Mouse (Mus musculus) embryo, embryonic 10.5 days (tissue): ENCODE results near the gene Maml3.
A peak's percentile ranks its signal among the peaks of the same experiment; 100 is the strongest.

Source experiments
- DNase-seq: peaks from one replicate; pipeline ENCODE4 v3.0.0-alpha.2; 2015; ENCODE audit warnings: low spot score

Gene Maml3

DNA sequence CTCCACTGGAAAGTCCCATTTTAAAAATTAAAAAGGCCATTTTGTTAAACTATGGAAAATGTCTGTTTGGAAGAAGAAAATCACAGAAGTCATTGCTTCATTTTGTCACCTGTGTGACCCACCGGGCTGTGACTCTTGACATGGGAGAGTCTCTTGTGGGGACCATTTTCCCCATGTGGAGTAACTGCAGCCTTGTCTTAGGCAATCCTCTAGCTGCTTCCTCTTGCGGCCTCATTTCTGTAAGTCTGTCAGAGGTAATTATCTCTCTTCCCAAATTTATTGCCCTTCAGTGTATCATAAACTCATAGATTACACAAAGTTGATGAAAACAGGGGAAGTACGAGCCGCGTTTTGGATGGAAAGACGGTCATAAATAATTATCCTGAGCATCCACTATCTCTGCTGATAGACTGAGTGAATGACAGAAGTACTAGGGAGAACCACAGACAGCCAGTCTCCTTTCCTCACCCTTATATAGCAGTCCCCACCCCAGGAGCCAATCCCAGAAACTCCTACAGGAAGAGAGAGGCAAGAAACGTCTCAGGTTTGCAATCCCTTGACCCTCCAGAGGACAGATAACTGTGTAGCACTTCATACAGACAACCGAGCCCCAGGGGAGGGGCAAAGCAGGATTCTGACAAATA is 14.5 kb downstream of the Maml3 start:
- DNase-seq: no peak

DNA sequence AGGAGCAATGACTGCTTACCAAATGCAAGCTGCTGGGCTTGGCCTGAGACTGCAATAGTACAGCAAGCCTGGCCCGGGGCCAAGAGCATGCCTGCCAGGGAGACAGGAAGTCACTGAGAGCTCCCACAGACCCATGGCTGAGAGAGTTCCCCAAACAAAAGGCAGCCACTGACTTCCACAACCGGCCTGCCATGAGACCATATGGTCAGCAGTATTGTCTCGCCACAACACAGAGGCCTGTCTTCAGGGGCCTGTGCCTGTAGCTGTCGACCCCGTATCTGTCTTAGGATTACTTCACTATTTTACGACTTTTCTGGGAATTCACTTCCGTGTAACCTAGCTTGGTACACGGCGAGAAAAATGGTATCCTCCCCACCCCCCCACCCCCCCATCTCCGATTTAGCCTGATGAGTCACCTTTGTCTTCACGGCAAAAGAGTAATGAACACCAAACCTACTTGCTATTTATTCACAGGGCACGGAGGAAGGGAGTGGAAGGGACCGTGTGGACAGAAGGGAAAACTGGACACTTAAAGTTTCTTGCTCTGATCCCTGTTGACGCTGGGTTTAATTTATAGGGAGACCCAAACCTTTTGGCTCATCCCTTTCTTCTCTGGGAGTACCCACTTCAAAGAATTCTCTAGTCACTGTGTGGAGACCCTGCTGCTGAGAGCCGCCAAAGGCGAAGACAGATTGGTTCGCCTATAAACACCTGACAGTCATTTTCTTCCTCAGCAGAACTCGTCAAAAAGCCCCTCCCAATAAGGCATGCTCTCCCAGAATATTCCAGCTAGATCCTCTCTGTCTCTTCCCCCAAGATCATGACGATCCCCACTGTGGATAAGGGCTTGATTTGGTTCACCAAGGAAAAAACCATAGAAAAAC is 16.2 kb downstream of the Maml3 start:
- peak; percentile 80 for DNase-seq

DNA sequence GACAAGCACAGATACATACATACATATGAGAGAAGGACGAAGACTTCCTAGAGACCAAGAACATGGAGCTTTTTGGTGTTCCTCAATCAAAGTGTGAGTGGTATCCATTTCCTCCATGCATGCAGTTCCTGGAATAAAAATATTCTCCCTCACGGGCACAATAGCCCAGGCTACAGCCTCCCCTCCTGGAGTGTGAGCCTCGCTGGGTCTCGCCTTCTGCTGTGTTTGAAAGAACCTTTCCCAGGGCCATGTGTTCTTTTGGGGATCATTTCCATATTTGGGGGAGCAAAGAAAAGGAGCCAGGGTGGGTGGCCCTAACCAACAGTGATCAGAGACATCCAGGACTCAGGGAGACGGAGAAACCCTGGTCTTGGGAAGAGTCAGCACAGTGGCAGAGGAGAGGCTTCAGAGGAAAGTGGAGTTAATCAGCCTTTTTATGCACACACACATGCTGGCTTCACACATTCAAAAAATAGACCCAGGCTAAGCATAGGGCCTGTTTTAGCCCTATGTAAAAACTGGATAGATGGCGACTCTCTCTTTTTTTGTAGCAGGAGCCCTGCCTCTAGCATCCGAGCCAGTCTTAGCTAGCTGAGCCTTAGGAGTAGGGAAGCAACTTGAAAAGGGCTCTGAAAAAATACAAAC is 17.1 kb downstream of the Maml3 start:
- DNase-seq: no peak

DNA sequence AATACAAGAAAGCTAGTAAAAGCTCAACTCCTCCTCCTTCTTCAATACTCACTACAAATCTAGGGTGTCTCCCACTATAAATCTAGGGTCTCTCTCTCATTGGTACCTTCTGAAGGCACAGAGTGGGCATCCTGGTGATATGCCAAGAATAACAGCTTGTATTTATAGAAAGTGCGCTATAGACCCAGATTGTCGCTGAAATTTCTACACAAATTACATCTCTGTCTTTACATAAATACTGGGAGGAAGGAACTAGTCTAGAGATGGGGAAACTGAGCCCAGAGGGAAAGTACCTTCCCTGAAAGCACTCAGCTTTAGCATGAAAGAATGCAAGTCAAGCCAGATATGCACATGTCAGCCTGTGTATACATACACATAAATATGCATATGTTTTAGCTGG is 26.1 kb downstream of the Maml3 start:
- DNase-seq: no peak

DNA sequence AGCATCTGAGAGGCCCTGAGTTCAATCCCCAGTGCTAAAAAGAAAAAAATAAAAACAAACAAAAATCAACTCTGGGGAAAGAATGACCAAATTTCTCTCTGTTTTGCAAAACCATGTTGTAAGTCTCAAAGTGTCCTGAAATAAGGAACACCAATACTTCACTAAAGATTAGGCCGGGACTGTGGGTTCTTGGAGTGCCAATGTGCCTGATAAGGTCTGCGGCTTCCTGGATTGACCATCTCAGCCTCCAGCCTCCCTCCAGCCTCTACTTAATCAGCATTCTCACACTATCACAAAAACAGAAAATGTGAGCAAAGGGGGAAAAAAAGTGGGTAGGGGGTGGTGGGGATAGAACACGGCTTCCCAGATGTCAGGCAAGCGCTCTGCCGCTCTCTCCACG is 30.9 kb downstream of the Maml3 start:
- no peak for DNase-seq

DNA sequence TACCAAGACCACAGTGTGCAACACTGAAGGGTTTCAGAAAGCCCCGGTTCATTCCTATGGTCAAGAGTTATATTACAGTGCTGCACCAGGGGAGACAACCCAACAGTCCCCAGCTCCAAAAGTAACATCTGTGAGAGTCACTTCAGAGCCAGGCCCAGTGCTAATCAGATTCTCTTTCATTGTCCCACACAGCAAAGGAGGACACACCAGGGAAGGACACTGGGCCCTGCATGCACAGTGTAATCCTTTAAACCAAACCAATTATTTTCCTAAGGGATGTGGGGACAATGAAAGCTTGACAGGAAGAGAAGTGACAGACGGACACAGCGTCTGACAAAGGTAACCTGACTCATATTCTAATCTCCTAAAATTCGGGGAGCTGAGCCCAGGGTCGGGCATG is 32.9 kb downstream of the Maml3 start:
- no peak for DNase-seq

DNA sequence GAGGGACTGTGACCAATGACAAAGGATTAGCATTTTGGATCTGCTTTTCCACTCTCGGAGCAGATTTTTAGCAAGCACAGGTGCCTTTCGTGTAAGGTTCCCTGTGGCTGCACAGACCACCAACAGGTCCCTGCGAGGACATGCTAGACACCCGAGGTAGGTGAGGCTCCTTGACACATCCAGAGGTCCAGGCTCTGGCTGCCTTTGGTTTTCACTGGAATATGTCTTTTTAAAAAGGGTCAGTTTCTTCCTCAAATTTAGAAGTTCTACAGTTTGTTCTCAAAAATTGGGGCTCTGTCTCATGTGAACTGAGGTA is 34.8 kb downstream of the Maml3 start:
- DNase-seq: no peak

DNA sequence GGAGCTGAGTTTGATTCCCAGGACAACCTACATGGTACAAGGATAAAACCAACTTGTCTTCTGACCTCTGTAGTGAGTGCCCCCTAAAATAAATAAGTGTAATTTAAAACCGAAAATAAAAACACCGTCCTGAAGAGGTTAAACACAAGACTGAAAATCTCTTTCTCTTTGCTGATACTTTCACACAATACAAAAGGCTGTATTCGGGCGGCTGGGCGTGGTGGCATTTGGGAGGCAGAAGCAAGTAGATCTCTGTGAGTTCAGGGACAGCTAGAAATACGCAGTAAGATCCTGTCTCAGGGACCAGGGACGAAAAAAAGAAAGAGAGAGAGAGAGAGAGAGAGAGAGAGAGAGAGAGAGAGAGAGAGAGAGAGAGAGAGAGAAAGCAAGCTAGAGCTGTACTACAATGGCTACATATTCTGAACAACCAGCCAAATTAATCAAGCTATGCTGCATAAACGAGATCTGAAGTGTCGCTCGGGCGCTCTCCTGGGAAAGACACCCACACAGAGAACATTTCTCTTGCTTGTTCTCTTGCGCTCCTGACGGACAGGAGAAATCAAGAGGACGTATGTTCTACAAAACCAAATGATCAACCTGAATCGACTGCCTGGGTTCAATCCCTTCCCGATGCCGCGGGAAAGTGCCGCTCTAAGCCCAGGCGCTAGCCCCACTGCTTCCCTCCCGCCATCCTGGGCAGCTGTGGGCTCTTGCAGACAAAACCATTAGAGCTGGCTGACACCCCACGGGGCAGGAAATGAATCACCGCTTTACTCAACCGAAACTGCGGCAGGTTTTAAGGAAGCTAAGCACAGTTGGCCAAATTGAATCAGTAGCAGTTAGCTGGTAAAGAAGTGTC is 35.3 kb downstream of the Maml3 start:
- peak; percentile 83 for DNase-seq

DNA sequence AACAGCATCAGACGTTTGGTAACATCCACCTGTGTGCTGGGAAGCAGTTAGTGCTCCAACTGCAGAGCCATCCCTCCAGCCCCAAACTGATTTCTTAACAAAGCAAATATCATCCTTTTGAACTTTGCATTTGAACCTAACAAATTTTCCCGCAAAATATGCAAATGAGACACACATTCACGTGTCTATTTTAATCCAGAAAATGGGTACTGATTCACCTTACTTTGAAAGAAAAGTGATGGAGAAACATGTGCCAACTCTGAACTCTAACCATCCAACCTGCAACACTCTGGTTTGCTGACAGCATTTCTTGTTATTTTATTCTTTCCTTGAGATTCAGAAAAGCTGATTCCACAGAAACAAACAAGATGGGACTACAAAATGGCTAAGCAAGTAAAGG is 36.0 kb downstream of the Maml3 start:
- DNase-seq: no peak

DNA sequence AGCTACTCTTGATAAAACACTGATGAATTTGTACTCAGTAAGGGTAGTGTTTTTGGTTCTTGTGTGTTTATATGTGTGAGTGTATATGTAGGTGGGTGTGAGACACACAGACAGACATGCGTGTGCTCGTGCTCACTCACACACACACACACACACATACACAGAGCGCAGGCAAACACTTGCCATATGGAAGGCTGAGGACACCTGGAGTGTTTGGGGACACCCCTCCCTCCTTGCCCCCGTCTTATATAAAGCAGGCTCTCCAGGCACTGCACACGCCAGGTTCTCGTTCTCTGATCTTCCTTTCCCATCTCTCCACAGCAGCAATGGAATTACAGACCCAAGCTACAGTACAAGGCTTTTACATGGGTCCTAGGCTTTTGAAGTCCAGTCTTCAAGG is 37.7 kb downstream of the Maml3 start:
- DNase-seq: no peak

DNA sequence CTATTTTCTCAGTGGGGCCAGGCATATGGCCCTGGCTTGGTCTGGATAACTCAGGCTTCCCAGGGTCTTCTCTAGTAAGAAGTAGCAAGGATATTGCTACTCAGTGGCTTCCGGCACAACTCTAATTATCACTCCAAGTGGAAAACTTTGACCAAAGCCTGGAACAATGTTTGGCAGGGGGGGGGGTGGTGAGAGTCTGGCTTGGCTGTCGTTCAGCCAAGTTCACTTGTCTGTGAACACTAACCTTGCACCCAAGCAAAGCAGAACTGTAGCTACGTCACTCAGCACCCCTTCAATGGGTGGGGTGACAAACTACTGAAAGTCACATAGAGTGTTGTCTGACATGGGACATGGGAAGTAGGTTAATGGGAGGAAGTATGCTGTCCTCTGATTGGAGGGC is 38.7 kb downstream of the Maml3 start:
- no peak for DNase-seq

DNA sequence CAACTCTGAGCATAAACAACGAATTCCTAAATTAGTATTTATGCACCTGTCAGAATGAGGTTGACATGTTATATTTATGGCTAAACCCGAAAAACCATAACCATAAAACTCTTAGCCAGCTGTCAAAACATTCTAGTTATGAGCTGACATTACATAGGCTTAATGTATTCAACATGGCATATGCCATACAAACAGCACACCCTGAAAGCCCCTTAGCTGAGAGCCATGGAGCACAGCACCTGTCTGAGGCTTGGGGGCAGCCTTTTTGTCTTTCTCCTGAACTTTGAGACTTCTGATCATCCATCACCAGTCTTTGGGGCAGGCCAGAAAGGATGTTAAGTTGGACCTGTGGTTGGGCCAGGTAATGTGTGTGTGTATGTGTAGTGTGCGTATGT is 41.6 kb downstream of the Maml3 start:
- no peak for DNase-seq

DNA sequence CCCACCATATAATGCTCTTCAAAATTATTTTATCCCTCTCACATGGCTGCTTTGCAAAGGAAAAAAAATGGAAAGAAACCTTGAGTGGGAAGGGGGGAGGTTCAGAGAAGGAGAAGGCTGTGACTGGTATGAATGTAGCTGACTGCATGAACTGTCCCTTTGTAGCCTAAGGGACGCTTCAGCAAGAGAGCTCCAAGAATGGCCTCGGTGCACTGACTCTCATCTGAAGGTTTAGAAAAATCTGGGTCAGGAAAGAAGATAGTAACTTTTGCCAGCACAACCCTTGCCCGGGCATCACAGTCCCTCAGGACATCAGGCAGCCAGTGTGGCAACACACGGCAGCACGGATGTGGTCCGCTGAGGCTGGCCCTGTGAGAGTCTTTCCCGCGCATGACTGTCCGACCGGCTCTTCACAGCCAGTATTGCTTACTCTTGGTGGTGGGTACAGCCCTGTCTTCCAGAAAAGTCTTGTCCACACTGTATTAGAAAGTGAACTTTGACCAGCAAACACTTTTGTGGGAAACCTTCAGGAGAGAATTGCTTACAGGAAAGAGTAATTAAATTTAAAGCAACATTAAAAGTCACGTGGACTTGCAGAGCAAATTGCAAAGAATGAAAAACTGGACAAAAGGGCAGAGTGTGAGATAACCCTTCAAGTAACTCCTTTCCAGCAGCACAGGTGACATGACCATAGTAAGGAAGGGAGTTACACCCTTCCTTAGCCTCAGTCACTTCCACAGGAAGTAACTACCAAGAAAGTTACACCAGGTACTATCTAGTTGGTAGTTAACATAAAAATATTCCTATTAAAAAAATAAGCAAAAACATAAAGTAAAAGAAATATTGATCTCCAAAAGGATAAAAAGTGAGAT is 42.3 kb downstream of the Maml3 start:
- no peak for DNase-seq

DNA sequence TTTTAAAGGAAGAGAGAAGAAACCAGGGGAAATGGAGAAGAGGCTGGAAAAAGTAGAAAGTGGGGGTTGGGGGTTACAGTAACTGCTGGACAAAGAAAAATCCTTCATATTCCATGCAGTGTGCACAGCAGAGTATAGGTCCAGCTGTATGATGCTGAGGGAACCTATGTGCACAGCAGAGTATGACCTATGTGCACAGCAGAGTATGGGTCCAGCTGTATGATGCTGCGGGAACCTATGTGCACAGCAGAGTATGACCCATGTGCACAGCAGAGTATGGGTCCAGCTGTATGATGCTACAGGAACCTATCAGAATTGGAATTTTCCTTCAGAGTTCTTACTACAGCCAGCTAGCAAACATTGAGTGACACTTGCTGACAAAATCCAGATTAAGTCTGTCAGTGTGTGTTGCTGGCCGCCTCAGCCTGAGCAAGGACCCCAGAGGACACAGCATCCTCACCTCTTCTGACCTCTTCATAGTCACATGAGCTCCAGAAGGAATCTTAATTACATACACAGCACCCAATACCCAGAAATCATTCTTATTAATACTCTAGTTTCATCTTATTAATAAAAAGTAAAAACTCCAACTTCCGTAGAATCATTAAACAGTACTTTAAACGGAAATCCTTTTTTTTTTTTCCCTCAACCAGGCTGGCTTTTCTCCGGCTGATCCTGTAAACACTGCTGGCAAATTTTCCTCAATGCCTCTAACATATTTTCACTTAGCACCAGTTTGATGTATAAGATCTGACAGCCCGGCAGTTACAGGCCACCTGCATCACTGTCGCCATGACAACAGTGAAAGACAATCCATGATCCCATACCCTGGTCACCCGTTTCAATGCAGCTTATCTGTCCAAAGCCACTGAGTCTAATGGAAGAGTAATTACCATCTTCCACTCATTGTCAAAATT is 43.1 kb downstream of the Maml3 start:
- DNase-seq: peak; percentile 80

DNA sequence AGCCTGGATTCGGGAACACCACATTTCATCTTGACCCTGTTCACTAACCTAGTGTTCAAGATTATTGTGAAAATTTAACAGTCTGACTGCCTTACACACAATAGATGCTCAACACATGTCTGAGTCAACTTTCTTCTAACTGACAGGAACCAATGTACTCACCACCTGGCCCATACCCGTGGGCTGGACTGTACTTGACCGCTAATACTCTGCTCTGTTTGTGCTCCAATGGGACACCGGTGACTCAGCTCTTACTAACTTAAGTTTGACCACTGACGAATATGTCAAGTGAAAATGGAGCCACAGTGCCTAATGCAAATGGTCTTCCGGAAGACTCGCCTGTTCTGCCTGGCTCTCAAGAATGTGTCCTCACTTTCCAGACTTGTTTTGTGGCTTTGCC is 44.0 kb downstream of the Maml3 start:
- DNase-seq: no peak

DNA sequence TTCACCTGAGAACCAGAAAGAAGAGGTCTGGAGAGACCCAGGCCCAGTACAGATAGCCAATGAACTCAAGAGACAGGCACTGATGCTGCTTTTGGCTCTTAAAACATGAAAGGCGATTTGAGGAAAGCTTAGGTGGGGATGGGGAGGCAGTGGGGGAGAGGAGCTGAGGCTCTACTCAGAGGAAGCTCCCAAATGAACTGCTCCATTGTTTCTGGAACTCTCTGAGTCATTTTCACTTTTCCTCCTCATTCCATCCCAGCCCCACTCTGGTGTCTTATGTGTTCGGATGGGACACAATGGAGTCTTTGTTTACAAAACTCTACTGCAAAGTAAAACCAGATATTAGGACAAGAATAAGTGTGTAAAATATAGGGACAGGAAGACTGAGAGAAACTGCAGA is 53.1 kb downstream of the Maml3 start:
- DNase-seq: no peak

DNA sequence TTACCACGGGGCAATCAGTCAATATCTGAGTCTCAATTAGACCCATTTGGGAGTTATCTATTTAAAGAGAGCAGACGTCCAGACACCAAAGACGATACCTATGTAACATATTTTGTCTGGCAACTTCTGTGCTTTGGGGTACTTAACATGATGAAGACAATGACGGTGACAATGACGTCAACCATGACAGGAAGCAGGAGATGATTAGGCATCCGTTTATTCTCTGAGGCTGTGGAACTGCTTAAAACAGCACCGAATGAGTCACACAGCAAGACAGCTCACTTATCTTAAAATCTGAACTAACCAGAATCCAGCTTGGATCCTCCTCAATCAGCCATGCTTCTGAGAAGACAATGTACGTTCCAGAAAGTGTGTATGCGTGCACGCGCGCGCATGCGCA is 56.8 kb downstream of the Maml3 start:
- no peak for DNase-seq

DNA sequence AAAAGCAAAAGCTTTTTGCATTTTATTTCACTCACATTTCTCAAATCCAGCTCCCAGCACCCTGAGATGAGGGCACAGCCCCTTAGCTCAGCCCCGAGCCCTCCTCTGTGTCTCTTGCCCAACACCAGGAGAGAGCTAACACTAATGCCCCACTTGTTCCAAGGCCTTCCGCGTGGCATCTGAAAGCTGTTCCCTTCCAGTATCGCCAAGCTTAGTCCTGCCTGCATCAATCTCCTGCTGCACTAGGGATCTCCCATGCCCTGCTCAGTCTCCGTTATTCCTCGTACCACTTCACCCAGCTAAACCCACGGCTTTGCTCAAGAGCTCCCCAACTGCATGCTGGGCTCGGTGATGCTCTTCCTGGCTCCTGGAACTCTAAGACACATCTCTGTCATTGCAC is 57.3 kb downstream of the Maml3 start:
- DNase-seq: no peak

DNA sequence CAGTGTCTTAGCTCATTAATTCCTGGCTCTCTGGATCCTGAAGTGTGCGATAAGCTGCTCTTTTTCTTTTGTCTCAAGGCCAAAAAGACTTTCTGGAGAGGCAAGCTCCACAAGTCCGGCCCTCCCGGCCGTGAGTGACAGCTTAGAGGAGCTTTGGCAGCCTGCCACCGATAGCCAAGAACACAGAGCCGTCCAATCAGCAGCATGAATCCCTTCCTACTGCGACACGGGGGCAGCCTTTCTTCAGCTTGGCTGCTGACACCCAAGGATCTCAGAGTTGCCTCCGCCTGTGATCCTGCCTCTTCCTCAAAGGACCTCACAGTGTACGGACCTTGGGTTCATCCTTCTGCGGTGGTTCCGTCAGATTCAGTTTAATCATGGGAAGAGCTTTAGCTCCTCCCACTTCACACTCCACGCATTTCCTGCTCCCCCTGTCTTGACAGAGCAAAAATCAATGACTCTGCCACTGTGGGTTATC is 57.9 kb downstream of the Maml3 start:
- DNase-seq: peak; percentile 96

DNA sequence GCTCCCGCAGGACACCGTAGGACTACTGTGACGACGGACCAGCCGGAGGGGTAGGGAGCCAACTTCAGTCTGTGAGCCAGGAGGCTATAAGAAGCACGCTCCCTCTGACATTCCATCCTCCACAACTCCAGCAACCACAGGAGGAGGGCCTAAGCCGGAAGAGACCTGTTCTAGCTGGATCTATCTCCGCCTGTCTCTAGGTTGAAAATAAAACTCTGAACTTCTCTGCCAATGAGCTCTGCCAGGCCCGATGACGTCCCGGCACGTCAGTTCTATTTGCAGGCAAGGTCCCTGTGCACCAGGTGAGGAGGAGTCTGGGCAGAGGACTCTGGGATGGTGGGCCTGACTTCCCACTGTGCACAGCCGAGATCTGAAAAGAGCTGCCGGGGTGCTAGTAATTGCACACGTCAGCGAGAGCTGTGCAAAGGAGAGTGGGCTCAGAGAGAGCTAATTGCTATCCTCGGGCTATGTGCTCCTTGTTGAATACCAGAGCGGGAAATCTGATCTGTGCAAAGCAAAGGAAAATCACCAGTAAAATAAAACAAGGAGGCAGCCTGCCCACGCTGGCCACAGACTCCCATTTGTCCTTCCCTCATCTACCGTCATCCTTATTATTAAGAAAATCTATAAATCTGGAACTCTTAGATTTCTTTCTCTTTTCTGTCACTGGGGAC is 58.7 kb downstream of the Maml3 start:
- DNase-seq: peak; percentile 86
